Mouse (Mus musculus) central nervous system, embryonic 18 days (tissue): Measurements from ENCODE around the gene Gpr3. TPM values are rescaled to one million over a fixed set of nuclear protein-coding genes. Genes with fewer than 3 reads are reported as not detected.

Experiments used
- polyA plus RNA-seq: library from polyadenylated mRNA; depleted of rRNA; stranded (reverse); fragments of >200 nt; gene quantifications from 2 replicates; pipeline ENCODE4 v1.2.3, GENCODE M21; 2012; rRNA removed

The Gpr3 gene
- 2.9 and 3.7 TPM in 2 replicates for polyA plus RNA-seq

DNA sequence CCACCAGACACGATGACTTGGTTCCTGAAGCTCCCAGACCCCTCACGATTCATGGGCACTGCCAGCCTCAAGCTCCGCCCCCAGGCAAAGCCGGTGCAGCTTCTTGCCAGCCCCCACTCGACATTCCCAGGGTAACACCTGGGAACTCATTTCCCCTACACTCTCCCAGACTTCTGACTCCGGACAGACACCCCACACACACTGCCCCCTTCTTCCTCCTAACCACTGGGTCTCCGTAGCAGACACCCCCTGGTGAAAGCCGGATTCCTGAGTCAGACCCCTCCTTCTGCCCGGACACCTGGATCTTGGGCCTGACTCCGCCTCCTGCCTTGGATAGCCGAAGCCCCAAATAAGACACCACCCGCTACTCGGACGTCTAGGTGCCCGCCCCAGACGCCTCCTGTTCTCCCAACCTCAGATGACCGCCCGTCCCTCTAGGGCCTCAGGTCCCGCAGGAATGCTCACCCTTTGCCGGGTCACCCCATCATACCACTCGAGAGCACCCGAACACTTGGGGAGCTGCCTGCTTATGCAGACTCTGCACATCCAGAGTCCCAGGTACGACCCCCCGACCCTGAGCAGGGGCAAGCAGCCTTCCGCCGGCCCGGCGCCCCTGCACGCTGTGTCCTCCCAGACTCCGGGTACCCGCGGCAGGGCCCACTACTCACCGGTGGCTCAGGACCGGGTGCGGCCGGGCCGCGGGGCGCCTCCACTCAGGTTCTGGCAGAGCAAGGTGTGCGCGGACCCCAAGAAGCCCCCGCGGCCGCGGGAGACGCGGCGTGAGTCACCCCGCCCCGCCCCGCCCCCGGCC, at the start of gene Gpr3, which contains the start of gene Cd164l2:
Gene Gpr3 (minus strand): TSS at position 786 of the 811 bp plus-strand sequence.
Gene Cd164l2 (plus strand): TSS at position 381 of the 811 bp plus-strand sequence.

DNA sequence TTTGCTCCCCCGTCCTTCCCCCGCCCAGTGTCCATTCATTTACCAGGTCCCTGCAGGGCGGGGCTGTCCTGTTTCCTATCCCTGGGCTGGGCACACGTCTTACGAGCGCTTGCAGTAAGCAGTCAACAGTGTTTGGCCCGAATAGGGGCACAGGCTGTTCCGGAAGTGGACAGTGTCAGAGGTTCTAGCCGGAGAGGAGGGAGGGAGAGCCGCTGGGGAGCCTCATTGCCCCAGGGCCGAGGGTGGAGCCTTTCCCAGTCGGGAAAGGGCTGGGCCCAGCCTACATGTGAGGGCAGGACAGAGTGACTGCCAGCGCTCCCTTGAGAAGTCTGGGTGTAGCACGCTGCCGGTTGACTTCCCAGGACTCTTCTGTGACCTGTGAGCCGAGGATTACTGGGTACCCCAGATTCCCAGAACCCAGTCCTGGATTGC, 28.2 kb upstream of the Gpr3 start, which contains the start of gene Map3k6:
Gene Map3k6 (plus strand): TSS at position 329 of the 432 bp plus-strand sequence.

Other genes with a start within 250 kb of the Gpr3 start
- gene Fgr, start 238.4 kb downstream of the Gpr3 start, polyA plus RNA-seq = 0.05 and 0.12 TPM in 2 replicates
- gene Ahdc1, start 201.3 kb downstream of the Gpr3 start, polyA plus RNA-seq = 17.4 and 21.8 TPM in 2 replicates
- 11.7 and 13.8 TPM in 2 replicates for gene Wasf2, start 82.0 kb downstream of the Gpr3 start, polyA plus RNA-seq
- 3.6 and 3.8 TPM in 2 replicates for gene Cd164l2, start 405 bp downstream of the Gpr3 start, polyA plus RNA-seq
- gene Map3k6, start 28.3 kb upstream of the Gpr3 start, polyA plus RNA-seq = 5.0 and 6.2 TPM in 2 replicates
- gene Sytl1, start 50.6 kb upstream of the Gpr3 start, polyA plus RNA-seq = 0.88 and 1.4 TPM in 2 replicates
- 146 TPM in 2 replicates for gene Tmem222, start 65.3 kb upstream of the Gpr3 start, polyA plus RNA-seq
- 28.2 and 33.2 TPM in 2 replicates for gene Wdtc1, start 140.9 kb upstream of the Gpr3 start, polyA plus RNA-seq
- 20.3 and 24.4 TPM in 2 replicates for gene Slc9a1, start 157.2 kb upstream of the Gpr3 start, polyA plus RNA-seq